Mouse (Mus musculus) left cerebral cortex, adult 9 months (tissue): ENCODE measurements at regions not wholly inside any gene's neighbourhood (a gene's known extent, or its start where the extent isn't known, plus 50 kb on each side); places are given as distances from the start of the nearest gene placed in this dataset.

Source experiments
- DNase-seq, 2 experiments: peaks; one replicate each; pipeline ENCODE4 v3.0.0; 2022; ENCODE audit warnings: low spot score in 2 of 2

DNA sequence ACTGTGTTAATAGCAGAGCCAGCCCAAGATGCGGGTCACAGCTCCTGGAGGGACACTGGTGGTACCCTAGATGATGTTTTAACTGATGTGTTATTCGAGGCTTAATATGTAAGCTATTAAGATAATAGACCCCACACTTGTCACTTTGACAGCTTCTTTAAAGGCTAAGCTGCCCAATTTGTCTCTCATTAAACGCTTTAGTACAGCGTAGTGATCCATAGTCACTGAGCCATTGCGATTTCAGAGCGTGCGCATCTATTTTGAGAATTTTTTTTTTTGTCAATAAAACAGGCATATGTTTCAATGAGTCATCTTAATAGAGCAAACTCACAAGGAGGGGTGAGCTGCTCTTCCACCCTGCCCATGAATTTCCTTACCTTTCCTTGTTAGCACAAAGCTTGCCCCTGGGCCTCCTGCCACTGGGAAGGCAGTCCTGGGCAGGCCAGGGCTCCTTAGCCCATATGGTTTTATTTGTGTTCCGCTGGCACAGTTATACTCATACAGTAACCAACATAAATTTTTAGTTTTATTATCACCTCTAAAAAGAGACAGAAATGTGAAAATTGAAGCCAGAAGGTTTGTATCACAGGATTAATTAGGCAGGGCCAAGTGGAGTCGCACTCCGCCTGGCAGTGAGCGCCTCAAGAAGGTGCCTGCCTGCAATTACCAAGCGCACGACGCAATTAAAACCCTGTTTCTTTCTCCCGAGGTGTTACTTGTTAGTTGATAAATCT is 294.3 kb downstream of the Etv1 start:
- DNase-seq, result peak in 1 of 2 experiments; percentile 13

DNA sequence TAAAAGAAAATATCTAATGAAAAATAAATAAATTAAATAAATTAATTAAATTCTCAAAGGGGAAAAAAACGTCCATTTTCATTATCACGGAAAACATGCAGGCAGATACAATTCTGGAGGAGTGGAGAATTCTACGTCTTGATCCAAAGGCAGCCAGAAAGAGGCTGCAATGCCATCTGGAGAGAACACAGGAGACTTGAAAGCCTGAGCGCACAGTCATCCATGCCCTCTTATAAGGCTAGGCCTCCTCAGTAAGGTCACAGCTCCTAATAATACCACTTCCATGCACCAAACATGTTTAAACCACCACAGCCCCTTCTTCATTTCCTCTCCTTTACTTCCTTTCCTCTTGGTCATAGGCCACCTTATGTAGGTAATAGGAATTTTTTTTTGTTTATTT is 307.1 kb downstream of the Etv1 start:
- DNase-seq, result no peak

DNA sequence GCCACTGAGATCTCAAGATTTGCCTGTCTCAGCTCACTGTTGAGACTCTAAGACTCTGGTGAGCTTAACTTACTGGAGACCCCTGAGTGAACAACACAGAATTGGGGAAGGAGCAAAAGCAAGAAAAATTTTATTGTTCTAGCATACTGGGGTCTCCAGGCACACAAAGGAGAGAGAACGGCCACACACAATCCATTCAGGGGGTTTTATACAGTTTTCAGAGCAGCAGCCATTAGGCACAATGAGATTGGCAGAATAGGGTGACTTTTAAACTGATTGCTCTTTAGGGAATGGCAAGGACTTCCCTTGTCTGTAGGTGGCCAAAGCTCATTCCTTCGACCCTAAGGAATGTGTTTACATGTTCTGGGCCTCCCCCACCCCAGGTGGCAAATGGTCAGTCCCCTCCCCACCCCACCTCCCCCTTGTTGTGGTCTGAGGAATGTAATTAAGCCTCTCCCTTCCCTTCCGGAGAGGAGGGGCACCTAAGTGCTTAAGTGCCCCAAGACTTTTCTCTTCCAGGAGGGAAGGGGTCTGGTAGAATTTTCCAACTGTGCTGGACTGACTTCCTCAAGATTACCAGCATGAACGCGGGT is 315.6 kb downstream of the Etv1 start:
- DNase-seq, result no peak

DNA sequence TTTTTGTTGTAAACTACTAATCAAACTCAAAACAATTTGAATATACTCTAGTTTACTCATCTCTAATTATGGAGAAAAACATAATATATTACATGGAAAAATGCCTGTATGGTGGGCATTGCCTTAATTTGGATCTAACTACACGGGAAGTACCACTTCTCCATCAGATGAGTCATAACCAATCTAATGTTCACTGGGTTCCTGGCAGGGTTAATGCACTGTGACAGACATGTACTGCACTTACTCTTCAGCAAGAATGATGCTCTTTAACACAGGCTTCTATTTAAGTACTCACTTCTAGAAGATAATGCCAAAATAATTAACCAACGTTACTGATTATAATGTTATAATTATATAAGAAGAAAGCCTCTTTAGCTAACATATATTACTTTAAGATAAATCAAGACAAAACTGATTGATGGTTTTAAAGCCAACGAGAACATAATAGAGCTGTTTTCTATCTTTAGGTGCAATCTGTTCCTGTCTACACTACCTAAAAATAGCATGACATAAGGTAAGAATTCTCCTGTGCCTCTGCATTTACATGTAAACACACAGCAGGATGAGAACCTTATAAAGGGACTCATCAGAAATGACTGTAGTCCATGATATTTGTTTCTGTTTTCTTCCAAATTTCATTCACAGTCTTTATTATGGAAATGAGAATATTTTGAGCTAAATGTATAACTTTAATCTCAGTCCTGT is 344.4 kb downstream of the Etv1 start:
- no peak for DNase-seq

DNA sequence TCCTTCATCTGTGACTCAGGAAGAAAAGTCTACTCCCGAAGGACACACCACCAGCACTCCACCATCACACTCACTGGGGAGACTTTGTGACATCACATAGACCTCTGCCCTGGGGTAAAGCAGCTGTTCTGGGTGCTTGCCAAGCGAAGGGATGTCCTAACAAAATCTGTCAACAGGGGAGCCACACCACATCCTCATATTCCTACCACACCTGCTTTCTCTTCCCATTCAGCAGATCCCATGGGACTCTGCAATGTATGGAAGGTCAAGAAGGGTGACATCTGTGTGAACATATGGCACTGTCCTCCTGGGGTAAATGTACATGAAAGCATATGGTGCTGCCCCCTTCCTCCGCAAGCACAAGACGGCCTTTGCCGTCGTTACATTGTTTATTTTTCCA is 375.5 kb downstream of the Etv1 start:
- no peak for DNase-seq

DNA sequence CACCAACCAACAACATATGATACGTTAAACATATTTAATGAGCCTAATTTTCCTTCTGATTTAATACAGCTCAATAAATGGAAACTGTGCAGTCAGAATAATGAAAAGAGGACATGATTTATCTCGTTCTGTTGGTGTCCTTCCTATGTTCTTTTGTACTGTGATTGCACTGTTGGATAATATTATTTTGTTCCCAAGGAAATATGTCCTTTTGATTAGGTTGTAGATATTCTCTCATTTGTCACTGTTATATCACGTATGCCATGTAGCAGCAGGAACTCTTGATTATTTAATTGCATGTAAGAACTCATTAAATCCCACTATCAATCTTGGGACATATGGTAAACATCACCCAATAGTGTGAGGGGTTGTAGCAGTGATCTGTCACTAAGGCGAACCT is 397.8 kb downstream of the Etv1 start:
- no peak for DNase-seq

DNA sequence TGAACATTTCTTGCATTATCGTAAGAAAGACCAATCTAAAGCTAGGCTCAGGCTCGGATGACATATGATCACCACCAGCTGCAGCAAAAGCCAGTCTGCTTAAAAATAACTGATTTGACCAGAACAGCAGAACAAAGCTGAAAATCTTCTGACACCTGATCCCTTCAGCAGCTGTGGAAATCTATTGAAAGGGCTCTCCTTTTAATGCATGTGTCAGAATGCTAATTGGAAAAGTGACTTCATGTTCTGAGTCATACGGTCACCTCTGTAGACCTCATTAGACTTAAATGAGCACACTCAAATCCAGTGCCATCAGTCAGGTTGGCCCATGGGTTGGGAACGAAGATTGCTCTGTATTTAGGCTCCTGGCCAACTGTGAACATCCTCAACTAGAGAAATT is 444.9 kb downstream of the Etv1 start:
- DNase-seq, result no peak

DNA sequence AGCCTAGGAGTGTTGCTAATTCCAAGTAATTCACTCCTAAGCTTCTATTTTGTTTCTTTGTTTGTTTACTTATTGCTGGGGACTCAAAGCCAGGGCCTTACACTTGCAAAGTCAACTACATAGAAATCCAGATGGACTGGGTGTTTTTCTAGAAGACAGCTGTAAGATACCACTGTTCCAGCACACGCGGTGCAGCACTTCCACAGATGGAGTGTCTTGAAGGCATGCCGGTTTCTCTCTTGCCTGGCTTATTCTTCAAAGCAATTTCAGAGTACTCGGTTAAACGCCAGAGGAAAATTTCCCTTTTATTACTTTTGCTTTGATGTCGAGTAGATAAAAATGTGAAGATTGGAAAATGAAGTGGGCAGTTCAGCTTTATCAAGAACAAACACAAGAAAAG is 477.4 kb downstream of the Etv1 start:
- no peak for DNase-seq

DNA sequence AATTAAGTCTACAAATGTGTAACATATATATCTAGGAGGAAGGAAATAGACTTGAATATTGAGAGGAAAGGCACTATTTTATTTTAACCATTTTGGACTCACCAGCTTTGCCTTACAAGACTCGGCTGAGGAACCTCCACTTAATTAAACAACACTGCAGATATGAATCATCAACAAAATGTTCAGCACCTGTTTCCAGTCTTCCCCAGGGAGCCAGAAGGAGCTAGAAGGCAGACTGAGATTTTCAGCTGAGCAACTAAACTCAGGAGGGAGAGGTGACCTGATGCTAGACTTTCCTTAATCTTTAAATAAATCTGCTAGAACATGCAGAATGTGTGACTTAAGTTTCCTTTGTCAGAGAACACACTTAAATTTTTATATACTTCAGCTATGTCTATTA is 478.4 kb downstream of the Etv1 start:
- DNase-seq, result no peak

DNA sequence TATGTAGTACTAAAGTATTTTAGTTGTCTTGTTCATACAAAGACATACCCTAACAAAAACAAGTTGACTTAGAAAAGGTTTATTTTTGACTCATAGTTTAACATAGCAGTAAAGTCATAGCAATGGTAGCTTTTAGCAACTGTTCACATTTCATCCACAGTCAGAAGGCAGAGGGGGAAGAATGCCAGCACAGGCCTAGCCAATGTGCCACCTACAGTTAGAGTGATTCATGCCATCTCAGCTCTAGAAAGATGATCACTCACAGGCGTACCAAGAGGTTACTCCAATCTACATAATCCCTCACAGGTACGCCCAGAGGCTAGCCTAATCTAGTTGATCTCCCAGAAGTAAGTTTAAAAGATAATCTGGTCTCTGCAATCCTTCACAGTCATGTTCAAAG is 510.5 kb downstream of the Etv1 start:
- DNase-seq, result peak in 1 of 2 experiments; percentile 7

DNA sequence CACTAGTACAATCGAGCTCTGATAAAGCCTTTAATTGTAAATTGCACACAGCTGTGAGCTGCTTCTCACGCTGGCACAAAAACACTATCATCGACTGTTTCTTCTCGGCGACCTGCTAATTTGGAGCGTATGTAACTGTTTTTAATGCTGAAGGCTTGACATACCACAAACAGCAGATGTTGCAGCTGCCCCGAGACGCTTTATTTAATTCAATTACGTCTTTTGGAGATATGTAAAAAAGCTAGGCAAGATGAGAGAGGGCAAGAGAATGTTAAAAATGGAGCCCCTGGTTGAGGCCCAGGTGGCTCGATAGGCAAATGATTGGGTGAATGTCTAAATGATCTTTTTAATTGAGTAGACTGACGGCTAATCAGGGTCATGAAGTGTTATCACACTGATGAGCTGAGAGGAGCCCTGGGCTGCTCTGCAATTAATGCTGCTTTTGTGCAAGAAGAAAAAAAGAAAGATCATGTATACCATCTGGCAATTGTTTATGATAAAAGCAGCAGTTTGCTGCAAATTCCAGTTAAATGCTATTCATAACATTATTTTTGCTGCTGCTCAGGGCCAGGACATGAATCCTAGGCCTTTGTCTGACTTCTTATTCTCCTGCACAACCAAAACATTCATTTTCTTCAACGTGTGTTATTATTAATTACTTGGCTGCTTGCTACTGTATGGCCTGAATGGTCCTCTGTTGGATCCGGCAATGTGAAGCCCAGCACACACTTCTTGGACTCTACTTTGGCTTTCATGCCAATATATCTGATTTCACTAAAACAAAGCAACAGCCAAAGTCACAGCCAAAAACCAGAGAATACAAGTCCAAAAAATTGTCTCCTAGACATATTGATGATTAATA is 522.4 kb downstream of the Etv1 start:
- peak in 1 of 2 experiments; percentile 5 for DNase-seq

DNA sequence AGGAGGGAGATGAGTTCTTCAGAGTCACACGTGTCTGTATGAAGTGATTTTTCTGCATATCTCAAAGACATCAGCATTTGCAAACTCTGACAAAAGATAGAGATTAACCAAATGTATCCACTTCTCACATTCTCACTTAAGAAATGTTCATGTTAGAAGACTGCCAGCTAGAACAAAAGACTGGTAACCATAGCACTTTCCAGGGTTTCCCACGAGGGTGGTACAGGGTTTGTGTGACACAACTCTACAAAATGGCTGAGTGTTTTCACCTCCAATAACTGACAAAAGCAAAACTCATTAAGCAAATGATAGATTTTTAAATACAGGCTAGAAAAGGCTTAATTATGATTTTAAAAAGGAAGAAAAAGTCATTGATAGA is 523.0 kb downstream of the Etv1 start:
- DNase-seq, result no peak

DNA sequence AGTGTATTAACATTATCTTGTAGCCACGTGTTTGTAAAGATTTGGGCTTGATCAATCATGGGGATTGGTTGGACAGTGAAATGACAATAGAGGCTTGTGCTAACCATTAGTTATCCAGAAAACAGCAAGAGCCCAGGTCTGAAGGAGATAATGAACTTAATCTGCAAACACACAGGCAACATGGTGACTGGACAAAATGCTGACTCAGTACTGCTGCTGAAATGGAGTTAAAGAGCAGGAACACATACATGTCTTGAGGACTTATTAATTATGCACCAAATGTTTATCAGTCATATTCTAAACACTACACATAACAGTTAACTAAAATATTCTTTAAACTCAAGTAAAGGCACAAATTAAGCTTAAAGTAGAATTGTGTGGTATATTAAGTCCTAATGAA is 528.6 kb downstream of the Etv1 start:
- DNase-seq, result no peak

DNA sequence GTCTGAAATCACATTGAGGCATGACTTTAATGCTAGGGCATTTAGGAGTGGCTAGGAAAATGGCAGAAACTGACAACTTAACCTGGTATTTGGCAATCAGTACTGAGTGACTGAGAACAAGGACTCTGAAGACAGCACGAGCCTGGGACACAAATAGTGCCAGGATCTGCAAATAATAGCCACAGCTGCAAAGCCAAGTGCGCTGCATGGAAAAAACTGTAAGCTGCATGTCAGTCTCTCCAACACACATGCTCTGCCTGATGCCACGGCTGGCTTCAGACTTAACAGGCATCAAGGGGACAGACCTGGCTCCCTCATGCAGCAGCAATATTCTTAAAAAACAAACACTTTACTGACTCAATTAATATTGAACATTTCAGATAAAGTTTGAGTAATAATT is 530.7 kb downstream of the Etv1 start:
- DNase-seq, result no peak

DNA sequence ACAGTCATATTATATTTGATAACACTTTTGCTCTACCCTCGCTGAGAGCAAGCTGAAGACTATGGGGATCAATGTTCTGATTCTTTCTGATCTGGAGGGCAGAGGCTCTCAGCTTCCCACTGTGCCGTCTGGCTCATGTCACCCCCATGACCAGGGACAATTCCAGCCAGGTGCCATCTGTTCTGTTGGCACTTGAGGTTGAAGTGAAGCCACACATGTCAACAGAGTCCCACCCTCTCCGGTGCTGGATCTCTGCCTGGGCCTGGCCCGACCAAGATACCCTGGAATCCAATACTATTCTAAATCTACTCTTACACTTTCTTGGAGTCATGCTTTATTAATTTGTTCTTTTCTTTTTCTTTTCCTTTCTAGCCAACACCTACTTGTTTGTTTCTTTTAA is 538.0 kb downstream of the Etv1 start:
- no peak for DNase-seq

DNA sequence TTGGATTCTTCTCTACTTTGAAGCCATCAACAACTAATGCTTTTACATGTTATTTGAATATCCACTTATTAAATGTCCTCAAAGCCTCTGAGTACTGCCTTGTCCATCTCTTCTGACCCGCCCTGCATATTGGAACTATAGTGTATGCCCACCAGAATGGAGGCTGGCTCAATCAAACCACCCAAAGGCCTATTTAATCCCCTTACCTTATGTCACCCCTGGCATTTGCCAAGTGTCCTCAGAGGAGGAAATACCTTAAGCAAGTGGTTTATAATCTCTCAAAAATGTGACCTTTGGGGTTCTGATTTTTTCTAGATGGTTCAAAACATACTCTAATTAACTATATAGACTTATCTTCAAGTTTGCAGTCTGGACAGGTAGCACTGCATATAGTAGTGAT is 542.3 kb downstream of the Etv1 start:
- DNase-seq, result no peak

DNA sequence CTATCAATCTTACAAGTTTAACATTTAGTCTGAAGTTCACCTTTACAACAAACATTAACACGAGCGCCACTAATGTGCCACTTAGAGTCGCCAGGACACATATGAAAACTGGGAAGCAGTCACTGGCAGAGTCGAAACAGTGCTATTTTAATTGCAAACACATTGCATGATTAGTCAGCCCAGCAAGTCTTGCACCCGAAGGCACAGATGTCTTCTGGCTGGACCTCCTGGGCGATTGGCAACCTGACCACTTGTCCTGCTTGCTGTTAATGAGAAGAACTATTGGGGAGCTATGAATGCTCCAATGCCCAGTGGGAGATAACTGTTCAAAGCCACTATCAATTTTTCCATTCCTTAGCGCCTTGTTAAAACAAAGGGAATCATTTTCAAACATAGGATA is 547.0 kb downstream of the Etv1 start:
- DNase-seq, result no peak

DNA sequence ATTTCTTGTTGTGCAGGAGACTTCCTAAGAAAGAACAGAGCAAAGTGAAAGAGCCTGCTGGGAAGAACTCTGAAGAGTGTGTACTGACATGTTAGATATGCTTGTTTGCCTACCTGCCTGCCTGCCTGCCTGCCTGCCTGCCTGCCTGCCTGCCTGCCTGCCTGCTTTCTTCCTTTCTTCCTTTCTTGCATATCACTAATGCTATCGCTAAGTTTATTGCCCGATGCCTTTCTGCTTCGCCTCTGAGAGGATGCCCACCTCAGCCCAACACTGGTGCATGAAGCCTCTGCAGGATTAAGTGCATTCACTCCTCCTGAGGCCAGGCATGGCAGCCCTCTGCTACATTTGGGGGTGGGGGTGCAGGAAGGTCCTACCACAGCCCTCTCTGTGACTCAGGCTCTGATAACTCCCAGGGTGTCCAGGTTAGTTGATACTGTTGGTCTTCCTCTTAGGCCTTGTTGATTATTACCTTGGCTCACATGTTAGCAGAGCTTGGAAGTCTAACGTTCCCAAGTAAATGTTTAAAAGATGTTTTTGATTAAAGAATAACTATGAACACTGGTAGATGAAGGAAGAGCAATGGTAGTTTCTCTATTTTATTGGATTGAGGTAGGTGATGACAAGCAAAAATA is 547.6 kb downstream of the Etv1 start:
- DNase-seq, result no peak

DNA sequence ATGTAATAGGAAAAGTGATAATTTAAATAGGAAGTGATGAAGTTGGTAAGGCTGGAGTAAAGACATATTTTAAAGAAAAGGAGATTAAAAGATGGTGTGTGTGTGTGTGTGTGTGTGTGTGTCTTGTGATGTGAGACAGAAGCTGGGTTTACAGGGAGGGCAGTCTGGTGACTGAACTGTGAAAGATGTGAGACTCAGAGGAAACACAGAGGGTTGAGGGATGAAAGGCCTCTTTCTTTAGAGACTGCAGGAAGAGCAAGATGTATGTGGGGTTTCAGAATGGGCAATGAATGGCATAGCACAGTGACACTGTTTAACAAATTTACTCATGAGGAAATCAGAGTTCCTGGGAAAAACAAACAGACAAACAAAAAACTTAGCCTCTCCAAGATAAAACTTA is 549.2 kb downstream of the Etv1 start:
- DNase-seq, result no peak

DNA sequence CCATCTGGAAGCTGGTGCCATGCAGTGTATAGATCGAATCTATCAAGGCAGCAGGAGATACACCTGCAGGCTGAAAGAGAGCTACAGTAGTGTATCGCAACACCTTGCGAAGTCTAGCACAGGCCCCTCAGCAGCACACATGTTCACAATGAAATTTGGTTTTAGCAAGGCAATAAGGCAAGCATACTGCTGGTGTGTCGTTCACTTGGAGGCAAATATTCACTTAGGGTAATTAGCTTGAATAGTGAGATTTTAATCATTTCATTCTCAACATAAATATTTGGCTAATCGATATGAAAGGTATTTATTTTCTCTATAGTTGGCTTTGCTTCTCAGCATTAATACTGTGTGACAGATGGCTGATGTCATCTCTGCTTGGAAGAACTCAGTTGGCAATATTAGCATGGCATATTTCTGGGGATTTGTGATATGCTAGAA is 559.9 kb downstream of the Etv1 start:
- DNase-seq, result no peak

DNA sequence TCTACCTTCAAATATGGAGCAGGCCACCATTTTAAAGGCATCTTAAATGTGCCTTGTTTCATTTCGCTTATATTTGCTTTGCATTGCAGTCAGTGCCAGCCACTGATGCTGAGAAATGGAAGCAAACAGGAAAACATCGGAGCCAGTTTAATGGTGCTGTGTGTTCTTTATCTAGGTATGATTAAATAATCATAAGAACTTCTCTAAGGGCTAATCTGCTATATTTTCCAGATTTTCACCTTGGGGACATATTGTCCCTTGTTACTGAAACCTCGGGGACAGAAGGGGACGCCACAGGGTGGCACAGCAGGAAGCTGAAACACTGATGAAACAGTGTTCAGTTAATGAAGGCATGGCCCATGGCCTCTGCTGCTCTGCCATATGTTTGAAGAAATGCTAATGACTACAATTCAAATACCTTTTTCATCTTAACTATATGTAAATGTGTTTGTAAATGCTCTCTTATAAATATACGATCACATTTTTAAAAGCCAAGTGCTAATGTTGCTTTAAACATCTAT is 562.6 kb downstream of the Etv1 start:
- DNase-seq, result no peak

DNA sequence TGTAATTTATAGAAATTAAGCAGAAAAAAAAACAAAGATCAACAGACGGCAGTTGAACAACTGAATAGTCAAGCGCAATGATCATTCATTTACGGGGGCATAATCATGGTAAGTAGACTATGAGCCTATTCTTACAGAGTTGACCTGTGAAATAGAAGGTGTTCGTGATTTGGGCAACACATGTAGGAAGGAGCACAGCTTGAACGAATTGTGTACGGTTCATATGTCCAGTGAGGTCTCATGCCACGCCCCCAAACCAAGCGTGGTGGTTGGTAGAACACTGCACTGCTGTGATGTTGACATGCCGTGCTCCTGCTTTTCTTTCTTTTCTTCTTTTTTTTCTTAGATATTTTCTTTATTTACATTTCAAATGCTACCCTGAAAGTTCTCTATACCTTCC is 563.1 kb downstream of the Etv1 start:
- no peak for DNase-seq
